Mouse (Mus musculus) kidney, embryonic 16.5 days (tissue): Measurements from ENCODE around the gene Pip5kl1. TPM values are rescaled to one million over a fixed set of nuclear protein-coding genes. Genes with fewer than 3 reads are reported as not detected.

Experiments
- ATAC-seq: fragments of 200-750 bp; cut with Nextera tagmentation; 2 replicates; pipeline ENCODE4 v1.8.0; 2017; ENCODE audit warnings: moderate TSS enrichment; ENCODE audit not compliant: low FRiP score, low TSS enrichment
- H3K27ac ChIP-seq: fragments of 300-500 bp; sonication (generic); 2 replicates; pipeline ENCODE4 v1.5.1; 2014; ENCODE audit warnings: low read length
- H3K27me3 ChIP-seq: fragments of 300-500 bp; sonication (generic); 2 replicates; pipeline ENCODE4 v1.6.1; 2014; ENCODE audit warnings: low read length, control low read depth, mixed read lengths; ENCODE audit not compliant: insufficient read depth
- H3K36me3 ChIP-seq: fragments of 300-500 bp; sonication (generic); 2 replicates; pipeline ENCODE4 v1.6.1; 2014; ENCODE audit warnings: low read length, control low read depth, mixed read lengths; ENCODE audit not compliant: insufficient read depth
- H3K4me1 ChIP-seq: fragments of 300-500 bp; sonication (generic); 2 replicates; pipeline ENCODE4 v1.6.1; 2014; ENCODE audit warnings: low read length, control low read depth, mixed read lengths; ENCODE audit not compliant: insufficient read depth
- H3K4me2 ChIP-seq: fragments of 300-500 bp; sonication (generic); replicated peaks from 2 replicates; pipeline ENCODE4 v1.6.1; 2014; ENCODE audit warnings: low read depth, low read length
- H3K4me3 ChIP-seq: fragments of 300-500 bp; sonication (generic); 2 replicates; pipeline ENCODE4 v1.5.1; 2014; ENCODE audit warnings: mild to moderate bottlenecking, low read length
- H3K9ac ChIP-seq: fragments of 300-500 bp; sonication (generic); replicated peaks from 2 replicates; pipeline ENCODE4 v1.6.1; 2014; ENCODE audit warnings: low read length
- H3K9me3 ChIP-seq: fragments of 300-500 bp; sonication (generic); 2 replicates; pipeline ENCODE4 v1.6.1; 2016; ENCODE audit warnings: low read length, control low read depth
- WGBS: fragments of 180-500 bp; shearing (Covaris S2); extraction: QIAGEN DNeasy Blood & Tissue Kit; methylation state at CpG from one replicate; pipeline ENCODE4 v1.1.7; 2014; 5-methylcytosine and 5-hydroxymethylcytosine counted together
- polyA plus RNA-seq: library from polyadenylated mRNA; unstranded; fragments of >200 nt; fragmentation: Nextera tagmentation; extraction: Ambion mirVana; gene quantifications from 2 replicates; pipeline ENCODE4 v1.2.1, GENCODE M21; 2015

Gene Pip5kl1
- polyA plus RNA-seq, 1 experiment from 2014 or later: 2.5 TPM

DNA sequence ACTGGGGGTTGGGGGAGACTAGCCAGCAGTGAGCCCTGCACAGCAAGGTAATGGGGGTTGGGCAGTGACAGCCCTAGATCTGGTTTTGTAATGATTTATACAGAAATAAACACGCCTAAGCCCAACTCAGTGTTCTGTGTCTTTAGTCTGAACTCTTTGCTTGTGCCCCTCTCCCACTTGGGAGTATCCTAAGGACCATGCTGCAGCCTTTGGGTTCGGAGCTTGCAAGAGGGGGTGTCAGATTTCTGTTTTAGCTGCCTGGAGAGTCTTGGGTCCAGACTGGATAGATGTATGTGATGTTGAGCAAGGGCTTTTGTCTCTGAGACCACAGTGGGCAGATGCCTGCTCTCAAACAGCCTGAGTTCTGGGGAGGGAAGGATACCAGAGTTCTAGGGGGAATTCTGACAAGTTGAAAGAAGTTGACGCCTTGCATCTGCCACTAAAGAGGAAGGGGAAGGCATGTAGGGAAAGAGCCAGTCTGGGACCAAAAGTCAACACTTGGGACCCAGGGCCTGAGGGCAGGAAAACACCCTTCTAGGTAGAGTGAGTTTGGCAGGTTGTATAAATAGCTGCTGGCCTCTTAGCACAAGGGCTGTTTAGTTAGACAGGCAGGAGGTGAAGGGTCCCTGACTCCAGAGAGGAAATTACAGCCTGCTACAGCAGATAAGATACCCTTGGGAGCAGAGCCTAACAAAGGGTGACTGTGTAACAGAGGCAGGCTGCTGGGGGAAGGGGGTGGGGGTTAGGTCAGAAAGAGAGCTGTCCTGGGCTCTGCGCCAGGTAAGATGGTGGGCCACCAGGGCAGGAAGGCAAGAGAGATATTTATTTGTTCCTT lies 46.3 kb downstream of the Pip5kl1 start:
- Histone ChIP-seq H3K9me3 (peaks cover 3% of the 10 kb centered on the region; the same call in 1 of the 2 replicates), H3K4me1 (peaks cover 58% of the 10 kb centered on the region), H3K4me3 (no peak overlapping the region), H3K36me3 (peaks cover 8% of the 10 kb centered on the region; the same call in 1 of the 2 replicates), H3K27ac (peak overlapping the region; percentile 92), H3K4me2 (peak overlapping the region; percentile 6; the same call in 1 of the 2 replicates), H3K9ac (peak overlapping the region; percentile 48), H3K27me3 (no peaks in the 10 kb centered on the region)
- 6% methylated on average over 4 of the region's 4 CpGs for WGBS
- ATAC-seq: peak; percentile 67

DNA sequence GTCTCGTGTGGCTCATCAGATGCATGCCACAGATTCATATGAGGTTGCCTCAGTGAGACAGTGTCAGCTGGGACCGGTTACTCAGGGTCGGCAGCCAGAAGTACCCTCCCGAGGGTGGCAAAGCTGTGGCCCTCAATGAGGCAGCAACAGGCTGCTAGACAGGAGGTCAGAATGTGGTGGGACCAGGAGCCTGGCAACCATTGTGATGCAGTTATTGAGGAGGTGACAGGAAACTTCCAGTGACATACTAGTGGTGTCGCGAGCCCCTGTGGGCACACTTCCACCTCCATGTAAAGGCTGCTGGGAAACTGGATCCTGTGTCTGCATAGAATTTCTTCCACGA lies 46.9 kb downstream of the Pip5kl1 start, which contains the start of gene Ak1:
Gene Ak1, plus strand, starts transcription at position 242 of the 343 bp plus-strand sequence.
- 11% methylated on average over 7 of the region's 7 CpGs for WGBS
- H3K36me3 ChIP-seq: peaks cover 8% of the 10 kb centered on the region; the same call in 1 of the 2 replicates
- H3K27me3 ChIP-seq: no peaks in the 10 kb centered on the region
- H3K4me3 ChIP-seq: no peak within 1 kb of the TSS
- H3K9me3 ChIP-seq: peaks cover 3% of the 10 kb centered on the region; the same call in 1 of the 2 replicates
- peak within 1 kb of the TSS; percentile 9; the same call in 1 of the 2 replicates for H3K4me2 ChIP-seq
- H3K27ac ChIP-seq: peak within 1 kb of the TSS; percentile 92
- peak; percentile 12; the same call in 1 of the 2 replicates for ATAC-seq
- H3K4me1 ChIP-seq: peaks cover 64% of the 10 kb centered on the region
- peak within 1 kb of the TSS; percentile 48 for H3K9ac ChIP-seq

DNA sequence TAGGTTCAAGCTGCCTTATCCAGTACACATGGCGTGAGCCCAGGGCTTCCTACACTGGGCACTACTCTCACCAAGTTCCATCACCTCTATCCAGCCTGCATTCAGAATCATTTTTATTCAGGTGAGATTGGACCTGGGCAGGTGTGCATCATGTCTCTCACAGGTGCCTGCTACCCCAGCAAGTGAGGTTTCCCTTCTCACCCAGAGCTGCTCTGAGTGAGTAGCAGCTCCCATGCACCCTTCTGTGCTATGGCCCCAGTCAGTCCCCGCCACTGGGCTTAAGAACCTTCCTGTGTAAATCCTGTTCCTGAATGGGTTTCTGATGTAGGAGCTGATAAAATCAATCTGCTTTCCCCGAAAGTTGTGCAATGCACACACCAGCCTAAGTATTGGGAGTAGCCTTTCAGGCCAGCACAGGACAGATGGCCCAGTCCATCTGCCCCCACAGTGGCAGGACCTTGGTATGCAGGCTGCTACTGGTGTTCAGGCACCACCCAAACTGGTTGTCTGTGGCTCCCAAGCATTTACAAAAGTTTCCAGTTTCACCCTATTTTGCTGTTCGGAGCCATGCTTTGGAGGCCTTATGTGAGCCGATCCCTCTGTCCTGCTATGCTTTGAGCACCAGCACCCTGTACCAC lies 49.6 kb downstream of the Pip5kl1 start:
- no peaks in the 10 kb centered on the region for H3K36me3 ChIP-seq
- WGBS: 71% methylated on average over 5 of the region's 5 CpGs
- no peak for ATAC-seq
- H3K9ac ChIP-seq: peak overlapping the region; percentile 45; the same call in 1 of the 2 replicates
- no peaks in the 10 kb centered on the region for H3K9me3 ChIP-seq
- H3K4me1 ChIP-seq: peaks cover 81% of the 10 kb centered on the region
- no peak overlapping the region for H3K4me3 ChIP-seq
- H3K27ac ChIP-seq: peak overlapping the region; percentile 57
- no peak overlapping the region for H3K4me2 ChIP-seq
- no peaks in the 10 kb centered on the region for H3K27me3 ChIP-seq

DNA sequence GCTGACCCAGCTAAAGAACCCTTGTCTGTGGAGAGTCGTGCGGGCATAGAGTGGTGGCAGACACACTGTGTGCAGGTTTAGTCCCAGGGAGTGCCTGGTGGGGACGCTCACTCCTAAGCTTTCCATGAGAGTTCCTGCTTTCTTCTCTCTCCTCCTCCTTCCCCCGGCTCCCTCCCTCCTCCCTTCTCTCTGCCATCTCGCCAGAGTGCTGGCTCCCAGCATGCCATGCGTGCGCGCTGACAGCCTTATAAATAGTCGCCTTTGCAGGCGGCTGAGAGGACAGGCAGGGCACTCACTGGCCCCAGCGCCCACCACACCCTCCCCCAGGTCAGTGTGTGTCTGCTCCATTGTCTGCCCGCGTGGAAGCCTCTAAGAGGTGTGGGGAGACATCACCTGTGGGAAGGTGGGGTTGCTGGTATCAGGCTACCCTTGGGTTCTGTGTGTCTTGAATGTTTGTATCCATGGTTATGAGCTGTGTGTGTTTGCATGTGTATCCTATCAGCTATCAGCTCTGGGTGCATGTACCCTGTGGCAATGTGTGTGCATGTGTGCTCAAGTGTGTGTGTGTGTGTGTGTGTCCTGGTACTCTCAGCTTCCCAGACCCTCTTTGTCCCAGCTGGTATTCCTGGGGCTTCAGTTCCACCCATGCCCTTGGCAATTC lies 50.7 kb downstream of the Pip5kl1 start:
- WGBS: 4% methylated on average over 13 of the region's 13 CpGs
- Histone ChIP-seq H3K36me3 (no peaks in the 10 kb centered on the region), H3K4me3 (peak overlapping the region; percentile 25)

GRCm38 (mm10) chr2:32625873-32626694 lies 51.5 kb downstream of the Pip5kl1 start:
- WGBS: 26% methylated on average over 5 of the region's 5 CpGs

More for the DNA sequence above, 50.7 kb downstream of the Pip5kl1 start:
- H3K27me3 ChIP-seq: no peaks in the 10 kb centered on the region
- peak; percentile 16 for ATAC-seq
- peak overlapping the region; percentile 45 for H3K9ac ChIP-seq
- no peaks in the 10 kb centered on the region for H3K9me3 ChIP-seq
- peaks cover 74% of the 10 kb centered on the region for H3K4me1 ChIP-seq
- H3K4me2 ChIP-seq: peak overlapping the region; percentile 53
- H3K27ac ChIP-seq: peak overlapping the region; percentile 57

DNA sequence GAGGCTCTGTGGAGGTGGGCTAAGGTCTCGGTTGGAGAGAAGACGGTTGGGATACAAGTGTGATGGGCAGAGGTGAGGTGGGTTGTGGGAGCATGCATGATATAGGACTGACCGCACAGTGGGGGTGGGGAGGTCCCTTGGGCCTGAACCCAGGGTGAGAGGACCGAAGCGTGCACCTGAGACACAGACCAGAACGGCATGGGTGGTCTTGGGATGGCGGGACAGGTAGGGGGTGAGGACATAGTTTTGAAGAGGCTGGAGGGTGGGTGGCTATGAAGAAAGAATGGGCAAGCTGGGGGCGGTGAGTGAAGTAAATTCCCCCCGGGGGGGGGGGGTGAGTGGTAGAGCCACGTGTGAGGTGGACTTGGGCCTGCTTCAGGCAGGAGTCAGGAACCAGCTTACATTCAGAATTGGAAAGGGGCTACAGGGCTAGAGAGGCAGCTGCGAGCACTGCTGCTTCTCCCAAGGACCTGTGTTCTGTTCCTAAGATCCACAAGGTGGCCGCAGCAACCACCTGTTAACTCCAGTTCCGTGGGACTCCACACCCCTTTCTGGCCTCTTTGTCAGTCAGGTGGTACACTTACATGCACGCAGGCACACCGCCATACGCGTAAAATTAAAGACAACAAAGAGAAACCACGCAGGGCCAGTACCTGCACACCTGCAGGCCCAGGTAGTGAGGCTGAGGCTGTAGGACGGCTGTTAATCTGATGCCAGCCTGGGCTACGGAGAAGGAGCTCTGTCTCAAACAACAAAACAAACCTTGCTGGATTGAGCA lies 52.9 kb downstream of the Pip5kl1 start:
- H3K4me3 ChIP-seq: no peak overlapping the region
- H3K9me3 ChIP-seq: no peaks in the 10 kb centered on the region
- H3K27me3 ChIP-seq: no peaks in the 10 kb centered on the region
- H3K27ac ChIP-seq: peak overlapping the region; percentile 8; the same call in 1 of the 2 replicates
- ATAC-seq: no peak
- H3K9ac ChIP-seq: 0 out of 2 replicates have a peak overlapping the region, but pooled peaks have one; percentile 22
- WGBS: 64% methylated on average over 20 of the region's 20 CpGs
- H3K36me3 ChIP-seq: no peaks in the 10 kb centered on the region
- no peak overlapping the region for H3K4me2 ChIP-seq
- peaks cover 58% of the 10 kb centered on the region for H3K4me1 ChIP-seq

More at GRCm38 (mm10) chr2:32625873-32626694, 51.5 kb downstream of the Pip5kl1 start:
- Histone ChIP-seq H3K27me3 (no peaks in the 10 kb centered on the region), H3K9me3 (no peaks in the 10 kb centered on the region), H3K27ac (peak overlapping the region; percentile 57), H3K36me3 (no peaks in the 10 kb centered on the region), H3K9ac (peak overlapping the region; percentile 53), H3K4me2 (peak overlapping the region; percentile 53; the same call in 1 of the 2 replicates), H3K4me3 (peak overlapping the region; percentile 25), H3K4me1 (peaks cover 67% of the 10 kb centered on the region)
- ATAC-seq: peak; percentile 46

DNA sequence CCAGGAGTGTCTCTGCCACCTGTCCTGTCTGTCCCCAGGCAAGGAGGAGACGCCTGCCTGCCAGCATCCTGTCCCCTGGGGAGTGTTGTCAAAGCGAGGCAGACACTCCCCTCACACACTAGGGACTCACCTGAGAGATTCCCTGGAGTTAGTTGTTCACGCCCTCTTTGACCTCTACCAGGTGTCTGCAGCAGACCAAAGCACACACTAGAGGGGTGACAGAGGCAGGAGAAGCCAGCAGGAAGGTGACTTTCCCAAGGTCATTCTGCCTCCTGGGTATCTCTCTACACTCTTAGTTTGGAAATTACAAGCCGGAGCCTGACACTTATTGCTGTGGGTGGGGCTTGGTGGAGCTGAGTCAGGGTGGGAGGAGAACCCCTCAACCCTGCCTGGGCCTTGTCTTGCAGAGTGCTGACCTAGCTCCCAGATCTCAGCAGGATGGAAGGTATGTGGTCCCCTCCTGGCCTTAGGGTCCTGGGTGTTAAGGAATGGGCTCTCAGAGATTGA lies 53.5 kb downstream of the Pip5kl1 start:
- Histone ChIP-seq H3K4me1 (peaks cover 58% of the 10 kb centered on the region), H3K9ac (0 out of 2 replicates have a peak overlapping the region, but pooled peaks have one; percentile 26), H3K36me3 (no peaks in the 10 kb centered on the region), H3K27me3 (no peaks in the 10 kb centered on the region), H3K4me3 (no peak overlapping the region), H3K9me3 (no peaks in the 10 kb centered on the region), H3K4me2 (0 out of 2 replicates have a peak overlapping the region, but pooled peaks have one; percentile 1), H3K27ac (peak overlapping the region; percentile 43; the same call in 1 of the 2 replicates)
- ATAC-seq: no peak
- 62% methylated on average over 4 of the region's 4 CpGs for WGBS

DNA sequence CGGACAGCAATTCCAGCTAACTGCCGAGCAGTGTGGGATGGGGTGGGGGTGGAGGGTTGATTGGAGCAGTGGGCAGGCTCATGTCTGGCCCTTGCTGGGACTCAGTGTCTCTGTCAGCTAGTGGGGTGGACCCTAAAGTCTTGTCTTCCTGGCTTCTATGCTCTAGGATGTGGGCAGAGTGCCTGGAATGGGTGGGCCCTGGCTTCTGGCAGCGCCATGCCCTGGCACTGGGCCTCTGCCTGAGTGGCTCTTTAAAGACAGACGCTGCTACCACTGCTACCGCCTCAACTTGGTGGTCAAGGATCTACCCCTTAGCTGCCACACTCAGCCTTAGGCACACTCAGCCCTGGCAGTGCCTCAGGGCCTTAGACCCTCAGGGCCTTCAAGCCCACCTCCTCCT lies 54.1 kb downstream of the Pip5kl1 start:
- peaks cover 61% of the 10 kb centered on the region for H3K4me1 ChIP-seq
- no peaks in the 10 kb centered on the region for H3K9me3 ChIP-seq
- ATAC-seq: no peak
- no peak overlapping the region for H3K4me3 ChIP-seq
- 45% methylated on average over 5 of the region's 5 CpGs for WGBS
- H3K36me3 ChIP-seq: no peaks in the 10 kb centered on the region
- H3K4me2 ChIP-seq: peak overlapping the region; percentile 1; the same call in 1 of the 2 replicates
- H3K9ac ChIP-seq: peak overlapping the region; percentile 28; the same call in 1 of the 2 replicates
- H3K27ac ChIP-seq: peak overlapping the region; percentile 43
- H3K27me3 ChIP-seq: no peaks in the 10 kb centered on the region
